Mouse (Mus musculus) C2C12 (cell line): ENCODE measurements around the gene Diaph3. TPM values are rescaled to one million over a fixed set of nuclear protein-coding genes. Genes with fewer than 3 reads are reported as not detected.

Source experiments
- H3K27me3 ChIP-seq: one replicate; pipeline ENCODE4 v1.6.1; 2011; ENCODE audit not compliant: control insufficient read depth, insufficient read depth, insufficient read length
- H3K36me3 ChIP-seq: one replicate; pipeline ENCODE4 v1.6.1; 2011; ENCODE audit not compliant: control insufficient read depth, insufficient read depth
- H3K4me3 ChIP-seq: one replicate; pipeline ENCODE4 v1.5.1; 2011; ENCODE audit warnings: mild to moderate bottlenecking, control low read depth; ENCODE audit not compliant: poor library complexity, insufficient read depth, severe bottlenecking
- H3K79me2 ChIP-seq: one replicate; pipeline ENCODE4 v1.6.1; 2011; ENCODE audit not compliant: control insufficient read depth, insufficient read depth
- H3K79me3 ChIP-seq: one replicate; pipeline ENCODE4 v1.6.1; 2011; ENCODE audit warnings: low read depth, control low read depth
- H3ac ChIP-seq: one replicate; pipeline ENCODE3; 2011; ENCODE audit warnings: low read depth; ENCODE audit not compliant: control insufficient read depth, insufficient read length
- CEBPB ChIP-seq: IDR thresholded peaks from one replicate; pipeline ENCODE4 v1.6.1; 2011; ENCODE audit warnings: low read depth, mild to moderate bottlenecking, control low read depth, moderate library complexity
- CTCF ChIP-seq: IDR thresholded peaks from one replicate; pipeline ENCODE4 v1.5.1; 2011; ENCODE audit not compliant: control insufficient read depth, insufficient read depth, insufficient read length
- FOSL1 ChIP-seq: IDR thresholded peaks from one replicate; pipeline ENCODE4 v1.8.0; 2011; ENCODE audit warnings: mild to moderate bottlenecking, low read length; ENCODE audit not compliant: poor library complexity, insufficient read depth, severe bottlenecking
- MAX ChIP-seq: IDR thresholded peaks from one replicate; pipeline ENCODE4 v1.6.1; 2011; ENCODE audit warnings: mild to moderate bottlenecking, control low read depth
- MYOD1 ChIP-seq: IDR thresholded peaks from one replicate; pipeline ENCODE4 v1.6.1; 2011; ENCODE audit warnings: low read depth; ENCODE audit not compliant: control insufficient read depth, insufficient read length
- MYOG ChIP-seq: IDR thresholded peaks from one replicate; pipeline ENCODE4 v1.6.1; 2011; ENCODE audit not compliant: control insufficient read depth, insufficient read length; ENCODE audit errors: extremely low read depth
- USF1 ChIP-seq: IDR thresholded peaks from one replicate; pipeline ENCODE4 v1.6.1; 2011; ENCODE audit warnings: low read depth, mild to moderate bottlenecking, control low read depth, moderate library complexity
- polyA plus RNA-seq: library from polyadenylated mRNA; unstranded; fragments of >200 nt; fragmentation: generic; extraction: Trizol; gene quantifications from one replicate; pipeline ENCODE4 v1.2.1, GENCODE M21; 2012; ENCODE audit warnings: missing spikeins

Diaph3 gene
- polyA plus RNA-seq, 1 experiment = 14.3 TPM

- Histone ChIP-seq H3ac (no peak overlapping the region), H3K36me3 (no peaks in the 10 kb centered on the region), H3K27me3 (no peaks in the 10 kb centered on the region), H3K4me3 (no peak overlapping the region), H3K79me3 (peaks cover 3% of the 10 kb centered on the region), H3K79me2 (peaks cover 7% of the 10 kb centered on the region)
- no peak for TF ChIP-seq MYOD1
- no peak for TF ChIP-seq MYOG
- TF ChIP-seq FOSL1 = no peak
- no peak for TF ChIP-seq CEBPB
- no peak for TF ChIP-seq USF1
- no peak for TF ChIP-seq CTCF
Observed at GRCm38 (mm10) chr14:87019687-87020086, 121.3 kb downstream of the Diaph3 start.

- no peaks in the 10 kb centered on the region for H3K27me3 ChIP-seq
- no peaks in the 10 kb centered on the region for H3K79me3 ChIP-seq
- no peak overlapping the region for H3ac ChIP-seq
- H3K4me3 ChIP-seq = no peak overlapping the region
- peaks cover 17% of the 10 kb centered on the region for H3K36me3 ChIP-seq
- TF ChIP-seq MAX (no peak), MYOG (no peak), USF1 (no peak), FOSL1 (no peak), CTCF (no peak), CEBPB (no peak), MYOD1 (no peak)
- no peaks in the 10 kb centered on the region for H3K79me2 ChIP-seq
Observed at GRCm38 (mm10) chr14:86997318-86997717, 143.7 kb downstream of the Diaph3 start.

GRCm38 (mm10) chr14:86951169-86951568 lies 189.9 kb downstream of the Diaph3 start:
- Histone ChIP-seq H3ac (no peak overlapping the region), H3K79me3 (no peaks in the 10 kb centered on the region), H3K79me2 (no peaks in the 10 kb centered on the region), H3K4me3 (no peak overlapping the region), H3K27me3 (no peaks in the 10 kb centered on the region), H3K36me3 (peaks cover 3% of the 10 kb centered on the region)
- TF ChIP-seq MAX (no peak), MYOD1 (no peak), USF1 (no peak), CTCF (no peak), CEBPB (no peak), MYOG (no peak), FOSL1 (no peak)

GRCm38 (mm10) chr14:86937953-86938352 lies 203.1 kb downstream of the Diaph3 start:
- H3K36me3 ChIP-seq = no peaks in the 10 kb centered on the region
- no peak for TF ChIP-seq MAX
- H3ac ChIP-seq = no peak overlapping the region
- H3K79me3 ChIP-seq = no peaks in the 10 kb centered on the region
- H3K79me2 ChIP-seq = no peaks in the 10 kb centered on the region
- H3K27me3 ChIP-seq = no peaks in the 10 kb centered on the region
- no peak overlapping the region for H3K4me3 ChIP-seq

- TF ChIP-seq USF1 (no peak), CTCF (no peak), MYOG (no peak), CEBPB (no peak), MYOD1 (no peak), MAX (no peak), FOSL1 (no peak)
Observed at GRCm38 (mm10) chr14:86936424-86936823, 204.6 kb downstream of the Diaph3 start.

DNA sequence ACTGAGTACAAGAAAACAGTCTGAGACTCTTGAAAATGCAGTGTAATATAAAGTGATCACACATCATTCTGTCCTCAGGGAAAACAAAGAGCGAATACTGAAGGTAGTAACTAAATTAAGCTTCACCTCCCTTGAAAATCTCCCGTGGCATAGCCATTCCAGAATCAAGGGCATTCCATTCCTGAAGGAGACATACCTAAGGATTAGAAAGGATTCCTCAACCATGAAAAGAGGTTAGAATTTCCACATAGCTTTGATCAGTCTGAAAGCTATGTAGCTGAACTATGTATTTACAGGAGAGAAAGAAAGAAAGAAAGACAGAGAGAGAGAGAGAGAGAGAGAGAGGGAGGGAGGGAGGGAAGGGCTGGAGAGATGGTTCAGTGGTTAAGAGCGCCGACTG lies 210.3 kb downstream of the Diaph3 start:
- Histone ChIP-seq H3K27me3 (no peaks in the 10 kb centered on the region), H3ac (no peak overlapping the region), H3K79me2 (no peaks in the 10 kb centered on the region), H3K4me3 (no peak overlapping the region), H3K36me3 (no peaks in the 10 kb centered on the region), H3K79me3 (no peaks in the 10 kb centered on the region)
- TF ChIP-seq MYOD1 = no peak
- no peak for TF ChIP-seq CEBPB
- no peak for TF ChIP-seq MYOG

More at GRCm38 (mm10) chr14:86936424-86936823, 204.6 kb downstream of the Diaph3 start:
- Histone ChIP-seq H3ac (no peak overlapping the region), H3K36me3 (no peaks in the 10 kb centered on the region), H3K79me2 (no peaks in the 10 kb centered on the region), H3K79me3 (no peaks in the 10 kb centered on the region), H3K4me3 (no peak overlapping the region), H3K27me3 (no peaks in the 10 kb centered on the region)
